Mouse (Mus musculus) liver, embryonic 16.5 days (tissue): ENCODE measurements around the gene Prss38. TPM values are rescaled to one million over a fixed set of nuclear protein-coding genes. Genes with fewer than 3 reads are reported as not detected.

Experiments
- ATAC-seq: fragments of 200-750 bp; cut with Nextera tagmentation; 2 replicates; pipeline ENCODE4 v1.8.0; 2017; ENCODE audit warnings: low read depth, mild to moderate bottlenecking, moderate number of reproducible peaks, moderate library complexity
- H3K27ac ChIP-seq: fragments of 300-500 bp; sonication (generic); 2 replicates; pipeline ENCODE4 v1.5.1; 2014; ENCODE audit warnings: mild to moderate bottlenecking, low read length
- H3K27me3 ChIP-seq: fragments of 300-500 bp; sonication (generic); 2 replicates; pipeline ENCODE4 v1.6.1; 2014; ENCODE audit warnings: low read depth, low read length, mixed read lengths; ENCODE audit not compliant: control insufficient read depth, insufficient read depth
- H3K36me3 ChIP-seq: fragments of 300-500 bp; sonication (generic); 2 replicates; pipeline ENCODE4 v1.6.1; 2014; ENCODE audit warnings: mild to moderate bottlenecking; ENCODE audit not compliant: control insufficient read depth, insufficient read depth
- H3K4me1 ChIP-seq: fragments of 300-500 bp; sonication (generic); 2 replicates; pipeline ENCODE4 v1.6.1; 2014; ENCODE audit warnings: low read depth, low read length, mixed read lengths; ENCODE audit not compliant: control insufficient read depth
- H3K4me2 ChIP-seq: fragments of 300-500 bp; sonication (generic); 2 replicates; pipeline ENCODE4 v1.6.1; 2014; ENCODE audit warnings: low read depth, low read length, mixed read lengths
- H3K4me3 ChIP-seq: fragments of 300-500 bp; sonication (generic); 2 replicates; pipeline ENCODE4 v1.5.1; 2014; ENCODE audit warnings: low read depth, mild to moderate bottlenecking, low read length
- H3K9ac ChIP-seq: fragments of 300-500 bp; sonication (generic); 2 replicates; pipeline ENCODE4 v1.6.1; 2014; ENCODE audit warnings: low read depth, low read length
- H3K9me3 ChIP-seq: fragments of 300-500 bp; sonication (generic); replicated peaks from 2 replicates; pipeline ENCODE4 v1.6.1; 2016; ENCODE audit warnings: low read length; ENCODE audit not compliant: control insufficient read depth
- WGBS: fragments of 180-500 bp; shearing (Covaris S2); extraction: QIAGEN DNeasy Blood & Tissue Kit; methylation state at CpG from one replicate; pipeline ENCODE4 v1.1.7; 2014; ENCODE audit not compliant: insufficient replicate concordance; 5-methylcytosine and 5-hydroxymethylcytosine counted together
- polyA plus RNA-seq: library from polyadenylated mRNA; unstranded; fragments of >200 nt; fragmentation: Nextera tagmentation; extraction: Ambion mirVana; gene quantifications from 2 replicates; pipeline ENCODE4 v1.2.1, GENCODE M21; 2015

Prss38 gene
- polyA plus RNA-seq, 1 experiment from 2014 or later = not detected

- H3K4me1 ChIP-seq = no peaks in the 10 kb centered on the region
- no peak overlapping the region for H3K4me2 ChIP-seq
- H3K27me3 ChIP-seq = no peaks in the 10 kb centered on the region
- no peak overlapping the region for H3K9ac ChIP-seq
- no peak overlapping the region for H3K27ac ChIP-seq
- 68% methylated on average over 9 of the region's 9 CpGs for WGBS
- ATAC-seq = no peak
- no peaks in the 10 kb centered on the region for H3K9me3 ChIP-seq
- no peaks in the 10 kb centered on the region for H3K36me3 ChIP-seq
- no peak overlapping the region for H3K4me3 ChIP-seq
These were observed 11.4 kb downstream of the Prss38 start for GRCm38 (mm10) chr11:59364007-59364406.

- Histone ChIP-seq H3K4me2 (no peak overlapping the region), H3K36me3 (no peaks in the 10 kb centered on the region), H3K4me1 (no peaks in the 10 kb centered on the region), H3K9me3 (no peaks in the 10 kb centered on the region), H3K9ac (no peak overlapping the region), H3K27ac (no peak overlapping the region), H3K4me3 (no peak overlapping the region), H3K27me3 (no peaks in the 10 kb centered on the region)
- no peak for ATAC-seq
- 62% methylated on average over 9 of the region's 9 CpGs for WGBS
These were observed 14.2 kb downstream of the Prss38 start for GRCm38 (mm10) chr11:59361291-59361690.

GRCm38 (mm10) chr11:59356874-59357289, 18.6 kb downstream of the Prss38 start:
- no peak for ATAC-seq
- 65% methylated on average over 11 of the region's 11 CpGs for WGBS
- no peak overlapping the region for H3K9ac ChIP-seq
- no peaks in the 10 kb centered on the region for H3K27me3 ChIP-seq
- H3K27ac ChIP-seq = no peak overlapping the region
- H3K9me3 ChIP-seq = no peaks in the 10 kb centered on the region
- H3K4me1 ChIP-seq = no peaks in the 10 kb centered on the region
- no peak overlapping the region for H3K4me2 ChIP-seq
- H3K36me3 ChIP-seq = no peaks in the 10 kb centered on the region
- H3K4me3 ChIP-seq = no peak overlapping the region

GRCm38 (mm10) chr11:59354793-59355192, 20.7 kb downstream of the Prss38 start:
- H3K36me3 ChIP-seq = no peaks in the 10 kb centered on the region
- no peak overlapping the region for H3K27ac ChIP-seq
- H3K4me3 ChIP-seq = no peak overlapping the region
- H3K4me2 ChIP-seq = no peak overlapping the region
- no peaks in the 10 kb centered on the region for H3K27me3 ChIP-seq
- 65% methylated on average over 4 of the region's 4 CpGs for WGBS
- no peak overlapping the region for H3K9ac ChIP-seq
- H3K9me3 ChIP-seq = no peaks in the 10 kb centered on the region
- no peak for ATAC-seq
- H3K4me1 ChIP-seq = no peaks in the 10 kb centered on the region

GRCm38 (mm10) chr11:59350326-59350725, 25.1 kb downstream of the Prss38 start:
- no peak overlapping the region for H3K4me3 ChIP-seq

GRCm38 (mm10) chr11:59346166-59346910, 29.1 kb downstream of the Prss38 start:
- no peaks in the 10 kb centered on the region for H3K36me3 ChIP-seq
- H3K4me2 ChIP-seq = no peak overlapping the region
- H3K27ac ChIP-seq = no peak overlapping the region
- H3K9ac ChIP-seq = no peak overlapping the region
- WGBS = 56% methylated on average over 11 of the region's 11 CpGs
- H3K4me1 ChIP-seq = no peaks in the 10 kb centered on the region
- no peak overlapping the region for H3K4me3 ChIP-seq
- no peaks in the 10 kb centered on the region for H3K9me3 ChIP-seq
- no peaks in the 10 kb centered on the region for H3K27me3 ChIP-seq
- no peak for ATAC-seq

More at GRCm38 (mm10) chr11:59350326-59350725, 25.1 kb downstream of the Prss38 start:
- Histone ChIP-seq H3K9me3 (no peaks in the 10 kb centered on the region), H3K27ac (no peak overlapping the region), H3K4me1 (no peaks in the 10 kb centered on the region), H3K36me3 (no peaks in the 10 kb centered on the region), H3K27me3 (no peaks in the 10 kb centered on the region), H3K4me2 (no peak overlapping the region), H3K9ac (no peak overlapping the region)
- ATAC-seq = no peak
- 56% methylated on average over 2 of the region's 2 CpGs for WGBS

GRCm38 (mm10) chr11:59342956-59343355, 32.5 kb downstream of the Prss38 start:
- WGBS = 32% methylated on average over 5 of the region's 5 CpGs
- Histone ChIP-seq H3K4me1 (no peaks in the 10 kb centered on the region), H3K27me3 (no peaks in the 10 kb centered on the region), H3K4me3 (no peak overlapping the region), H3K36me3 (no peaks in the 10 kb centered on the region), H3K9me3 (no peaks in the 10 kb centered on the region), H3K9ac (no peak overlapping the region), H3K27ac (no peak overlapping the region), H3K4me2 (no peak overlapping the region)
- ATAC-seq = no peak

- 54% methylated on average over 2 of the region's 2 CpGs for WGBS
- H3K27ac ChIP-seq = no peak overlapping the region
- no peak overlapping the region for H3K4me2 ChIP-seq
- no peaks in the 10 kb centered on the region for H3K27me3 ChIP-seq
- ATAC-seq = no peak
- H3K9me3 ChIP-seq = no peaks in the 10 kb centered on the region
- no peak overlapping the region for H3K9ac ChIP-seq
- H3K36me3 ChIP-seq = no peaks in the 10 kb centered on the region
- H3K4me3 ChIP-seq = no peak overlapping the region
- no peaks in the 10 kb centered on the region for H3K4me1 ChIP-seq
These were observed 36.7 kb downstream of the Prss38 start for GRCm38 (mm10) chr11:59338736-59339120.

- WGBS = 68% methylated on average over 13 of the region's 13 CpGs
- H3K9ac ChIP-seq = no peak overlapping the region
- no peak for ATAC-seq
These were observed 37.3 kb downstream of the Prss38 start for GRCm38 (mm10) chr11:59337955-59338735.

More at GRCm38 (mm10) chr11:59337955-59338735, 37.3 kb downstream of the Prss38 start:
- H3K4me3 ChIP-seq = no peak overlapping the region
- no peaks in the 10 kb centered on the region for H3K36me3 ChIP-seq
- H3K9me3 ChIP-seq = no peaks in the 10 kb centered on the region
- no peaks in the 10 kb centered on the region for H3K4me1 ChIP-seq
- H3K27me3 ChIP-seq = no peaks in the 10 kb centered on the region
- H3K27ac ChIP-seq = no peak overlapping the region
- no peak overlapping the region for H3K4me2 ChIP-seq
